Mouse (Mus musculus) E14TG2a.4 (cell line): ENCODE data around the gene Pstpip1.

Experiments used
- CTCF ChIP-seq: conservative IDR thresholded peaks from 2 replicates; pipeline ENCODE4 v1.5.1; 2014; ENCODE audit warnings: low read length
- NANOG ChIP-seq: IDR thresholded peaks from 2 replicates; pipeline ENCODE4 v1.6.1; 2014; ENCODE audit warnings: borderline replicate concordance, low read length, mixed read lengths

DNA sequence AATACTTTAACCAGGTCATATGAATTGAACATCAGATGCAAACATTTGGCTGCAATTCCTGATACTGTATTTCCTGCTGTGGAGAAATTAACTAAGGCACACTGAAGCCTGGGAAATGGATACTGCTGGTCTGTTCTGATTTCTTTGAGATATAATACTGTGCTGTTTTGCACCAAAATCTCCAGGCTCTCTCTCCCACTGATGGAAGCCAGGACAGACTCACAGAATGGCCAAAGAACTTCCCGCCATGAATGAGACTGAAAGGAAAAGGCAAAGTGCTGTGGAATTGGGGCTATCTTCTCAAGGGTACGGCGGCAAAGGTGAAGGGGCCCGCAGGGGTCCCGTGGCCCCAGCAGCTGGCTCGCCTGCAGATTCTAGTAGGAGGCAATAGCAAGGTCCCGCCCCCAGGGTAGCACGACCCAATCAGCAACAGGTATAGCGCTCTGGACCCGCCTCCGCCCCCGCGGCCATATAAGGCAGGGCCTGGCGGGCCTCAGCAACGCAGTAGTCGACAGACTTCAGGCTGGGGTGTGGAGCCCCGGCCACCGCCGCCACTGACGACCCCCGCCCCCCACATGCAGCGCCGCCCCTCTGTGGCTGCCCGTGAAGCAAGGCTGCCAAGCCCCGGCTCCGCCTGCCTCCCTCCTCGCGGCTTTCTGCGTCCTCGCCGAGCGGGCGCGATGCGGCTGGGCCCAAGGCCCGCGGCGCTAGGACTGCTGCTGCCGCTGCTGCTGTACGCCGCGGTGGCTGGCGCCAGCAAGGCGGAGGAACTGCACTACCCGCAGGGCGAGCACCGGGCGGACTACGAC lies 48.2 kb upstream of the Pstpip1 start, which contains the start of gene Rcn2:
- no peak for TF ChIP-seq CTCF
- no peak for TF ChIP-seq NANOG
